Mouse (Mus musculus): ENCODE results near the gene Ccdc71.

- TF ChIP-seq CTCF (IDR thresholded peaks at IDR 0.05; ENCODE audit: borderline replicate concordance, insufficient read depth, low read depth, low read length) (no peak), POLR2A (IDR thresholded peaks at IDR 0.05; ENCODE audit: borderline replicate concordance, insufficient read depth, low read length) (peak; percentile 40; the same call in 1 of the 2 replicates)
Observed at GRCm38 (mm10) chr9:108507619-108508434, 47.5 kb downstream of the Ccdc71 start, which contains the start of gene Qars.

All from cerebellum, adult 2 months (tissue).